Mouse (Mus musculus): ENCODE measurements around the gene S100pbp. TPM values are rescaled to one million over a fixed set of nuclear protein-coding genes. Genes with fewer than 3 reads are reported as not detected.

The S100pbp gene
- total and polyA plus RNA-seq, 2 experiments from 2014 or later = 16.9 to 35.9 TPM

DNA sequence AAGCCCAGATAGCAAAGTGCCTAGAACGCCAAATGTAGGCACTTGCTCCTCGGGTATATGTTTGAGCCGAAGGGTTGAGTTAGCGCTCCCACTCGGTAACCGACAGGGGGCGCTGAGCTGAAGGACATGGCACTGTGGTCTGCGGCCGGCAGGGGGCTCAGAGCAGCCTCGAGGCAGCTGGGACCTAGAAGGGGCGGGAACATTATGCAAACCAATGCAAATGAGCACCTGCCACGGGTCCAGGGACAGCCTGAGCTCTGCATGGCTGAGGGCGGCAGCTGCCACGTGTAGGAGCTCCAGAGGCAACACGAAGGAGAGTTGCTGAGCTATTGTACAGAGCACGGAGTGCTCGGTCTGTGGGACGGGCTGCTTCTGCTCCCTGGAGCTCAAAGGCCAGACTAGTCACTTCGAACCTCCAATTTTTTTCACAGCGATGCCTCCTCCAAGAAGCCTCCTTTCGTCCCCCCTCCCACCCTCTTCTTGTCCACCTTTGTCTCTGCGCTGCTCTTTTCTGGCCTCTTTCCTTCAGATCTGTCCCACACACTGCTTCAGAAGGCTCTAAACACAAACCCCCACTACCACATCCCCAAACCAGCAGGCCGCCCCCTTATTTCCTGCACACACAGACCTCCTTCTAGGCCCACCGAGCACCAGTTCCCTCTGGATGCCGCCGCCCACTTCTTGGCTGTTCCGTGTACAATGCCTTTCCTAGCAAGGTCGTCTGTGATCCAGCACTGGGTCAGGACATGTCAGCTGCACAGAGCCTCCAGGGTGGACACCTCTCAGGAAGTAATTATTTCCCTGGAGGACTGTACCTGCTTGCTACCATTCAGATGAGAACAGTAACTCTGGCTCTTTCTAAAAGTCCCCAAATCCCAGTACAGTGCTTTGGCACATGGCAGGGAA, 76.2 kb downstream of the S100pbp start:
- Histone ChIP-seq H3K36me3 (ENCODE audit: insufficient read depth, low read length) (no peaks in the 10 kb centered on the region), H3K9me3 (ENCODE audit: low read length) (no peaks in the 10 kb centered on the region), H3K4me2 (ENCODE audit: low read depth, low read length) (peak overlapping the region; percentile 21; the same call in 1 of the 2 replicates), H3K4me3 (ENCODE audit: low read length) (0 out of 2 replicates have a peak overlapping the region, but pooled peaks have one; percentile 1), H3K4me1 (ENCODE audit: insufficient read depth, low read length) (peaks cover 5% of the 10 kb centered on the region; the same call in 1 of the 2 replicates), H3K27ac (no peak overlapping the region; the same call in 1 of the 2 replicates), H3K9ac (replicated peaks; ENCODE audit: low read length) (no peak overlapping the region), H3K27me3 (ENCODE audit: insufficient read depth, low read length) (no peaks in the 10 kb centered on the region)
- ATAC-seq (peak; percentile 91), DNase-seq (ENCODE audit: low spot score) (peak; percentile 95)
- TF ChIP-seq CTCF (IDR thresholded peaks at IDR 0.05; ENCODE audit: low read depth) = peak; percentile 100
- WGBS = 26% methylated on average over 28 of the region's 28 CpGs

DNA sequence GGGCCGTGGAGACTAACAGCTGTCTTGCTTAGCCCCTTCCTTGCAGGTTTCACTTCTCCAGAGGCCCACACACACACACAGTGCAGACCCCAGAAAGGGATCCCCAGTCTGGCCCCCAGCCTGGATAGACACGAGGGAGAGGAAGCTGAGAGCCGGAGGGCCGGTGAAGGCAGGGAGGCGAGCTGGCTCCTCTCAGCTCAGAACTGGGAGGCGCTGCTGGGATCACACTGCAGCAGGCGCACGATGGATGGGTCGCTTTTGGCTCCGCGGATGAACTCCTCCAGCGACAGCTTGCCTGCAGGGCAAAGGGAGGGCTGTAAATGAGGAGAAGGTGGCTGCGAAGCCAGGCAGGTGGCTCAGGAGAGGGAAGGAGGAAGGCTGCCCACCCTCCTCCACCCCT, 77.3 kb downstream of the S100pbp start:
- Histone ChIP-seq H3K27me3 (ENCODE audit: insufficient read depth, low read length) (no peaks in the 10 kb centered on the region), H3K4me3 (ENCODE audit: low read length) (no peak overlapping the region), H3K9ac (replicated peaks; ENCODE audit: low read length) (no peak overlapping the region), H3K4me2 (ENCODE audit: low read depth, low read length) (0 out of 2 replicates have a peak overlapping the region, but pooled peaks have one; percentile 10), H3K27ac (no peak overlapping the region), H3K9me3 (ENCODE audit: low read length) (no peaks in the 10 kb centered on the region), H3K36me3 (ENCODE audit: insufficient read depth, low read length) (no peaks in the 10 kb centered on the region), H3K4me1 (ENCODE audit: insufficient read depth, low read length) (peaks cover 5% of the 10 kb centered on the region; the same call in 1 of the 2 replicates)
- 37% methylated on average over 13 of the region's 13 CpGs for WGBS
- ATAC-seq (no peak), DNase-seq (ENCODE audit: low spot score) (no peak)
- TF ChIP-seq CTCF (IDR thresholded peaks at IDR 0.05; ENCODE audit: low read depth) = no peak

DNA sequence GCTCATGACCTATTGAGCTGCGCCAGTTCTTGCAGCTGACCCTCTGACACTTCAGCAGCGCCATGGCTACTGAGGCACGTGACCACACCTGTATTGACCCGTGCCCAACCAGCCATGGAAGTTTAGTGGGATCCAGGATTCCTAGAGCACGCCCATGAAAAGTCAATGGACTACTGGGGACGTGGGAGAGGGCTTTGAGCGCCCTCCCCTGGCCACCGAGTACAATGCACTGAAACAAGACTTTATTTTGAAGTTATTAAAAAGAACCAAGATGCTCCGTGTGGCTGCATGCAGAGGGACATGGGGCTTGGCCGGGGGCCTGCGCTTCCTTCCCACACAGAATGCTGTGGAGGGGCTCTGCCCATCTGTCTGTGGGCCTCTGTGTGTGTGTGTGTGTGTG, 78.2 kb downstream of the S100pbp start:
- TF ChIP-seq CTCF (IDR thresholded peaks at IDR 0.05; ENCODE audit: low read depth) = peak; percentile 68
- ATAC-seq (no peak), DNase-seq (ENCODE audit: low spot score) (peak; percentile 48)
- H3K9me3 ChIP-seq (ENCODE audit: low read length) = no peaks in the 10 kb centered on the region
- H3K9ac ChIP-seq (replicated peaks; ENCODE audit: low read length) = no peak overlapping the region
- peaks cover 7% of the 10 kb centered on the region; the same call in 1 of the 2 replicates for H3K4me1 ChIP-seq (ENCODE audit: insufficient read depth, low read length)
- H3K4me2 ChIP-seq (ENCODE audit: low read depth, low read length) = no peak overlapping the region
- H3K27me3 ChIP-seq (ENCODE audit: insufficient read depth, low read length) = 0 out of 2 replicates have a peak, but pooled peaks cover under 1% of the 10 kb centered on the region
- H3K27ac ChIP-seq = no peak overlapping the region
- no peak overlapping the region for H3K4me3 ChIP-seq (ENCODE audit: low read length)
- WGBS = 54% methylated on average over 11 of the region's 11 CpGs
- no peaks in the 10 kb centered on the region for H3K36me3 ChIP-seq (ENCODE audit: insufficient read depth, low read length)

DNA sequence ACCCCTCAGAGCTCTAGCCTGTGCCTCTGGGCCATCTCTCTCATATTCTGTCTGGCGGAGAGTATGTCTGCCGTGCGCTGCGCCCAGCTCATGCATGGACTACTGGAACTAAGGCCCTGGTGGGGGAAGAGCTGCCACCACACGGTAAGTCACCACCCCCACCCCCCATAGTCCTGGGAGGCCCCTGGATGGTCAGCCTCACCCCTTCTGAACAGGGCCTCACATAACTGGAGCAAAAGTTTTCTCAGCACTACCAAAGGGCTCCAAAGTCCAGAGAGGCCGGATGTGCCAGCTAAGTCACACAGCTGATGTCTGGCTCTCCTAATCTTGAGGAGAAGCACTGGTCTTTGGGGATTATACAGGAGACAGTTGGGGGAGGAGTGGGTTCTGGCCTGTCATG, 78.7 kb downstream of the S100pbp start:
- WGBS = 86% methylated on average over 6 of the region's 6 CpGs
- 0 out of 2 replicates have a peak, but pooled peaks cover 5% of the 10 kb centered on the region for H3K27me3 ChIP-seq (ENCODE audit: insufficient read depth, low read length)
- no peak for TF ChIP-seq CTCF (IDR thresholded peaks at IDR 0.05; ENCODE audit: low read depth)

DNA sequence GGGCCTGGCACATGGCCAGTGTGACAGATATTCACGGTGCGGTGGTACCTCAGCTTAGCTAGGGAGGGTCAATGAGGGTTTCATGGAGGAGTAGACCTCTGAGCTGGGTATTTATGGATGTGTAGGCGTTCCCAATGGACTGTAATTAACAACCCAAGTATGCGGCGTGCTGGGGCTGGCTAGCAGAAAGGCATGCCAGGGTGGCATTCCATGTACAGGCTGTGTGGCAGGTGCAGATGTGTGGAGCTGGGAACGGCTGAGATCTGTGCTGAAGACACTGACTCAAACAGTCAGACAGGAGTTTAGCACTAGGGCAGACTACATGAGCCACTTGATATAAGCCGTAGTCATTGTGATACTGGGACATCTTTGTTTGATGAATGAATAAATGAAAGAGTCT, 80.9 kb downstream of the S100pbp start:
- H3K27me3 ChIP-seq (ENCODE audit: insufficient read depth, low read length) = peaks cover 25% of the 10 kb centered on the region
- no peak overlapping the region for H3K4me3 ChIP-seq (ENCODE audit: low read length)
- WGBS = 72% methylated on average over 7 of the region's 7 CpGs

More for the DNA sequence above, 78.7 kb downstream of the S100pbp start:
- H3K36me3 ChIP-seq (ENCODE audit: insufficient read depth, low read length) = no peaks in the 10 kb centered on the region
- ATAC-seq (no peak), DNase-seq (ENCODE audit: low spot score) (no peak)
- no peaks in the 10 kb centered on the region for H3K9me3 ChIP-seq (ENCODE audit: low read length)
- H3K9ac ChIP-seq (replicated peaks; ENCODE audit: low read length) = no peak overlapping the region
- H3K4me3 ChIP-seq (ENCODE audit: low read length) = no peak overlapping the region
- H3K4me1 ChIP-seq (ENCODE audit: insufficient read depth, low read length) = peaks cover 7% of the 10 kb centered on the region; the same call in 1 of the 2 replicates
- no peak overlapping the region for H3K4me2 ChIP-seq (ENCODE audit: low read depth, low read length)
- no peak overlapping the region for H3K27ac ChIP-seq

DNA sequence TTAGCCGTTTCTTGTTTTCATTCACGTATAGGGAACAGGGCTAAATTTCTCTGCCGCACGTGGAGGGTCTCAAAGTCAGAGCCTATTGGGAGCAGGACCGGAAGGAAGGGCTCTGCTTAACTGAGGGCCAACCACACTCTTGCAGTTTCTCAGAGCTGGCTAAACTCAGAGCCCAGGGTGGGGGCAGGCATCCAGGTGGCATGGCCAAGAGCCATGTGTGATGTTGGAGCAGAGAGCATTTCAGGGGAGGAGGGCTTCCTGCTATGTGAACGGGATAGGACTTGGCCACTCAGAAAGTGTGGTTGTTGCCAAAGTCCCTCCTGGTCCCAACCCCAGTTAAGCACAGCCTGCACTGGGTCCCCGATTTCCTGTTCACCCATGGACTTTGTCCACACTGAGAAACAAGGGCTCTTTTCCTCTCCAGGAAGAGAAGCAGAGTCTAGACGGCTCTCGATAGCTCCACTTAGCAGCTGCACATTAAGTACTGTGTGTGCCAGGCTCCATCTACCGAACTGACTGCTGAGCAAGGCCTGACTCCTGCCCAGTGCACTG, 82.1 kb downstream of the S100pbp start:
- H3K9ac ChIP-seq (replicated peaks; ENCODE audit: low read length) = no peak overlapping the region
- no peak overlapping the region for H3K4me3 ChIP-seq (ENCODE audit: low read length)
- ATAC-seq (no peak), DNase-seq (ENCODE audit: low spot score) (no peak)
- no peak for TF ChIP-seq CTCF (IDR thresholded peaks at IDR 0.05; ENCODE audit: low read depth)
- H3K27ac ChIP-seq = no peak overlapping the region
- no peaks in the 10 kb centered on the region for H3K36me3 ChIP-seq (ENCODE audit: insufficient read depth, low read length)
- H3K4me1 ChIP-seq (ENCODE audit: insufficient read depth, low read length) = 0 out of 2 replicates have a peak, but pooled peaks cover 3% of the 10 kb centered on the region
- peaks cover 26% of the 10 kb centered on the region for H3K27me3 ChIP-seq (ENCODE audit: insufficient read depth, low read length)
- 55% methylated on average over 10 of the region's 10 CpGs for WGBS
- no peaks in the 10 kb centered on the region for H3K9me3 ChIP-seq (ENCODE audit: low read length)
- no peak overlapping the region for H3K4me2 ChIP-seq (ENCODE audit: low read depth, low read length)

More for the DNA sequence above, 80.9 kb downstream of the S100pbp start:
- Histone ChIP-seq H3K4me1 (ENCODE audit: insufficient read depth, low read length) (peaks cover 7% of the 10 kb centered on the region; the same call in 1 of the 2 replicates), H3K36me3 (ENCODE audit: insufficient read depth, low read length) (no peaks in the 10 kb centered on the region), H3K9ac (replicated peaks; ENCODE audit: low read length) (no peak overlapping the region), H3K9me3 (ENCODE audit: low read length) (no peaks in the 10 kb centered on the region), H3K27ac (no peak overlapping the region), H3K4me2 (ENCODE audit: low read depth, low read length) (no peak overlapping the region)
- ATAC-seq (no peak), DNase-seq (ENCODE audit: low spot score) (no peak)
- no peak for TF ChIP-seq CTCF (IDR thresholded peaks at IDR 0.05; ENCODE audit: low read depth)
